Mouse (Mus musculus) kidney, adult 9 months (tissue): Measurements from ENCODE around the gene Arntl.
A peak's percentile ranks its signal among the peaks of the same experiment; 100 is the strongest.
"Not testable (repeated sequence)": the region's sequence is repeated elsewhere in the genome, so short reads cannot be mapped to it uniquely, and the experiment has no call there.

Source experiments
- DNase-seq: peaks from one replicate; pipeline ENCODE4 v3.0.0; 2022

The Arntl gene

GRCm38 (mm10) chr7:113251554-113251953 lies 44.3 kb downstream of the Arntl start:
- DNase-seq = no peak

- DNase-seq = peak; percentile 76
Measured at GRCm38 (mm10) chr7:113253777-113254405, 46.6 kb downstream of the Arntl start.

GRCm38 (mm10) chr7:113256046-113256445 lies 48.8 kb downstream of the Arntl start:
- peak; percentile 49 for DNase-seq

- peak; percentile 58 for DNase-seq
Measured at GRCm38 (mm10) chr7:113258430-113258829, 51.2 kb downstream of the Arntl start.

- peak; percentile 92 for DNase-seq
Measured at GRCm38 (mm10) chr7:113260321-113261167, 53.3 kb downstream of the Arntl start.

- no peak for DNase-seq
Measured at GRCm38 (mm10) chr7:113261690-113262089, 54.4 kb downstream of the Arntl start.

- not testable (repeated sequence) for DNase-seq
Measured at GRCm38 (mm10) chr7:113262510-113263467, 55.5 kb downstream of the Arntl start.

- no peak for DNase-seq
Measured at GRCm38 (mm10) chr7:113263990-113264389, 56.7 kb downstream of the Arntl start.

- DNase-seq = peak; percentile 73
Measured at GRCm38 (mm10) chr7:113268287-113268686, 61.0 kb downstream of the Arntl start.

GRCm38 (mm10) chr7:113269081-113269480 lies 61.8 kb downstream of the Arntl start:
- no peak for DNase-seq

- no peak for DNase-seq
Measured at GRCm38 (mm10) chr7:113269921-113270320, 62.7 kb downstream of the Arntl start.

GRCm38 (mm10) chr7:113270551-113270950 lies 63.3 kb downstream of the Arntl start:
- no peak for DNase-seq

- no peak for DNase-seq
Measured at GRCm38 (mm10) chr7:113270991-113271390, 63.7 kb downstream of the Arntl start.

- DNase-seq = no peak
Measured at GRCm38 (mm10) chr7:113272338-113272997, 65.2 kb downstream of the Arntl start.

- DNase-seq = no peak
Measured at GRCm38 (mm10) chr7:113277245-113277644, 70.0 kb downstream of the Arntl start.

- DNase-seq = no peak
Measured at GRCm38 (mm10) chr7:113278493-113278892, 71.2 kb downstream of the Arntl start.

- no peak for DNase-seq
Measured at GRCm38 (mm10) chr7:113279246-113279645, 72.0 kb downstream of the Arntl start.

GRCm38 (mm10) chr7:113285405-113285804 lies 78.1 kb downstream of the Arntl start:
- no peak for DNase-seq

- DNase-seq = no peak
Measured at GRCm38 (mm10) chr7:113289211-113289610, 81.9 kb downstream of the Arntl start.

GRCm38 (mm10) chr7:113291741-113292140 lies 84.5 kb downstream of the Arntl start:
- DNase-seq = no peak

GRCm38 (mm10) chr7:113292193-113292592 lies 84.9 kb downstream of the Arntl start:
- no peak for DNase-seq

- no peak for DNase-seq
Measured at GRCm38 (mm10) chr7:113294598-113294997, 87.3 kb downstream of the Arntl start.
